Mouse (Mus musculus): ENCODE data around the gene Phf3.

DNA sequence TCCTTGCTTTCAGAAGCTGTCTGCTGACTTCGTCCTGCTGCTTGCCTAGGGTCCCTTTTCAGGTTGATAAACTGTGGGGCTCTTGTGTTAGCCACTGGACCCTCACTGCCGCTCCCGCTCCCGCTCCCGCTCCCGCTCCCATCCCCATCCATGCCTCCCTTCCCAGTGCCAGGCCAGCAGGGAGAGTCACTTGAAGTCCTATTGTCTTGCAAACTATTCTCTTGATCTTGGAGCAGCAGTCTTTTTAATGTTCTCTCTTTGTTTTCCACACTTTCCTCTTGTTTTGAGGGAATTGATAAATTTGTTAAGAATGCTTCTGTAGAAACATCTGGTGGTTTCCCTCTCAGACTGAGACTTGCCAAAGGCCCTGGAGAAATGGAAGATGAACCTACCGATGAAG is 68.8 kb downstream of the Phf3 start:
- TF ChIP-seq TAL1 (IDR thresholded peaks at IDR 0.05; ENCODE audit: low read length) (no peak), GATA1 (IDR thresholded peaks at IDR 0.05; ENCODE audit: low read length) (no peak)
